Mouse (Mus musculus): Measurements from ENCODE around the gene Gm42906. TPM values are rescaled to one million over a fixed set of nuclear protein-coding genes. Genes with fewer than 3 reads are reported as not detected.

Gm42906 gene
- total and polyA plus RNA-seq, 3 experiments, result not detected

DNA sequence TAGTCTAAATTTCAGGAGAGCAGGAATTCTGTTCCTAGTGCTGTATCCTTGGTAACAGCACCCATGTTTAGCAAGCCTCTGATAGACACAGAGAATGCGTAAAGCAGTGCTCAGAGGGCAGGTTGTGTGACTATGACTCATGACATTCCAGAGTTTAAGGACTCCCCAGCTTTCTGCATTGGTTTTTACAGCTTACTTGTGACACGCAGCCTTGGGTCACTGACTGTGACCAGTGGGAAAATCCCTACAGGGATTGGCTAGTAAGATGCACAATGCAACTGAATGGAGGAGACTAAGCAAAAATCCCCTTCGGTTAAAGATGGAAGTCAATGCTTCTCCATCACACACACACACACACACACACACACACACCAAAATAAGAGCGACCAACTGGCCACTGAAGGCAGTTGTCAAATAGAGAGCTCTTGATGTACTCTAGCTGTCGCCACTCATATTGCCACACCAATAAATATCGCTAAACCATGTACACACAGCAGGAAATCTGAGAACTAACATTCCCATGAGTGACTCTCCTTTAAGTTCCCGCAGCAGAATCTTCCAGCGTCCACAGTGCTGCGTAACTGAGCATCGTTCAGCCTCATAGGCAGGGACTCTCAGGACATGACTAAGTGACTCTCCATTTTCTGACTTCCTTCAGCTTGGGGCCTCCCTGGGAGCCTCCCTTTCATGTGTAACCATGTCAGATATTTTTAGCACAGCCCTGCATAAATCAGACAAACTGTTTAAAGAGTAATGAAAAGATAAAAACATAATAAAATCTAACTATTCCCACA, 112.0 kb downstream of the Gm42906 start:
- in situ Hi-C loops (cut with MboI; ENCODE audit: low pct_ligation_motif_present, low pct_unique_long_range_greater_than_20kb, low sequenced_read_pairs), result no loop called here

DNA sequence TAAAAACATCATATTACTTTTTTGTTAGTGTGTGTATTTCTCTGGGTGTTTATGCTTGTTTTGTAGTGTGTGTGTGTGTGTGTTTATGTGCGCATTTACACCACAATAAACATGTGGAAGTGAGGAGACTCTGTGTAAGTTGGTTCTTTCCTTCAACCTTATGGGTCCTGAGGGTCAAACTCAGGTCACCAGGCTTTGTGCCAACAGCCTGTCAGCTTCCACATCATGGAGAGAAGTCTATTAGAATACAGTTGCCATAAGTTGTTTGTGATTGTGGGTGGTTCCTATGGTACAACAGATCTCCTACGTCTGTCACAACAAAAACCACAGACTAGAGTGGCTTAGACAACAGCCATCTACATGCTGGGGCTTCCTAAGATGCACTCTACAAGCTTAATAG, 127.7 kb downstream of the Gm42906 start:
- in situ Hi-C loops (cut with MboI; ENCODE audit: low pct_ligation_motif_present, low pct_unique_long_range_greater_than_20kb, low sequenced_read_pairs), result no loop called here
- dilution Hi-C loops (cut with MboI; ENCODE audit: extremely low pct_ligation_motif_present, extremely low pct_unique_long_range_greater_than_20kb, low sequenced_read_pairs), result no loop called here

More for the DNA sequence above, 112.0 kb downstream of the Gm42906 start:
- Histone ChIP-seq H3K27me3 (replicated peaks) (no peaks in the 10 kb centered on the region), H3K4me3 (replicated peaks in 1 of 3; ENCODE audit: low read depth in 2 of 3, low read length in 2 of 3, poor library complexity in 1 of 3) (no peak overlapping the region), H3K27ac (ENCODE audit: insufficient read depth, low read depth) (peak overlapping the region; percentile 76), H3K4me1 (ENCODE audit: control insufficient read depth in 1 of 2, insufficient read depth in 2 of 2) (peaks cover 4 to 26% of the 10 kb centered on the region in 2 experiments), H3K36me3 (replicated peaks in 1 of 2; ENCODE audit: control insufficient read depth in 1 of 2, insufficient read depth in 1 of 2, low read length in 1 of 2) (no peaks in the 10 kb centered on the region), H3K4me2 (ENCODE audit: insufficient read depth, low read depth, poor library complexity, severe bottlenecking) (peak overlapping the region; percentile 34), H3K79me2 (replicated peaks; ENCODE audit: control insufficient read depth, extremely low read depth, insufficient read depth, poor library complexity, severe bottlenecking) (no peaks in the 10 kb centered on the region), H3K9me3 (replicated peaks; ENCODE audit: low read length) (no peaks in the 10 kb centered on the region), H3K9ac (ENCODE audit: insufficient read depth, low read depth) (no peak overlapping the region)
- DNase-seq (ENCODE audit: extremely low read depth), result peak; percentile 74
- TF ChIP-seq MYC (IDR thresholded peaks at IDR 0.05; ENCODE audit: low read depth, low read length) (no peak), ELF1 (IDR thresholded peaks at IDR 0.05; ENCODE audit: low read depth, low read length) (peak; percentile 37; the same call in 1 of the 2 replicates), TCF12 (IDR thresholded peaks at IDR 0.05; ENCODE audit: low read depth, low read length) (peak; percentile 57; the same call in 1 of the 2 replicates), E2F4 (IDR thresholded peaks at IDR 0.05; ENCODE audit: insufficient replicate concordance, low read depth, low read length) (no peak), ZKSCAN1 (IDR thresholded peaks at IDR 0.05; ENCODE audit: borderline replicate concordance, low read depth, low read length) (no peak), ZMIZ1 (IDR thresholded peaks at IDR 0.05; ENCODE audit: low read depth, low read length) (0 out of 2 replicates have a peak, but pooled peaks have one; percentile 33), MEF2A (IDR thresholded peaks at IDR 0.05; ENCODE audit: borderline replicate concordance, low read depth, low read length) (peak; percentile 76), UBTF (IDR thresholded peaks at IDR 0.05; ENCODE audit: low read depth, low read length) (no peak), RCOR1 (conservative IDR thresholded peaks at IDR 0.05; ENCODE audit: low read depth, low read length) (peak; percentile 23; the same call in 1 of the 2 replicates), MXI1 (IDR thresholded peaks at IDR 0.05; ENCODE audit: low read depth, low read length) (peak; percentile 40; the same call in 1 of the 2 replicates), KAT2A (IDR thresholded peaks at IDR 0.05; ENCODE audit: insufficient replicate concordance, low read length) (no peak), USF1 (IDR thresholded peaks at IDR 0.05; ENCODE audit: low read depth, low read length) (no peak), MAX (IDR thresholded peaks at IDR 0.05; ENCODE audit: low read length) (peak; percentile 25), GABPA (IDR thresholded peaks at IDR 0.05; ENCODE audit: insufficient replicate concordance, low read depth, low read length) (no peak), ZC3H11A (IDR thresholded peaks at IDR 0.05; ENCODE audit: low read depth, low read length) (no peak), CTCF (conservative IDR thresholded peaks at IDR 0.05 in 1 of 2, IDR thresholded peaks at IDR 0.05 in 1 of 2; ENCODE audit: low read depth in 2 of 2, low read length in 2 of 2) (no peak), JUND (conservative IDR thresholded peaks at IDR 0.05; ENCODE audit: low read depth, low read length) (0 out of 2 replicates have a peak, but pooled peaks have one; percentile 30), MAFK (IDR thresholded peaks at IDR 0.05; ENCODE audit: insufficient replicate concordance, low read length) (peak; percentile 25; the same call in 1 of the 2 replicates), BHLHE40 (IDR thresholded peaks at IDR 0.05; ENCODE audit: low read depth, low read length) (peak; percentile 81), JUN (IDR thresholded peaks at IDR 0.05; ENCODE audit: insufficient read depth, low read depth, low read length) (peak; percentile 31), HCFC1 (IDR thresholded peaks at IDR 0.05; ENCODE audit: low read depth, low read length) (peak; percentile 32; the same call in 1 of the 2 replicates), SIN3A (IDR thresholded peaks at IDR 0.05; ENCODE audit: low read length) (peak; percentile 67; the same call in 1 of the 2 replicates), IRF4 (IDR thresholded peaks at IDR 0.05; ENCODE audit: low read depth, low read length) (peak; percentile 48), TBP (conservative IDR thresholded peaks at IDR 0.05; ENCODE audit: low read depth, low read length) (no peak), ETS1 (conservative IDR thresholded peaks at IDR 0.05; ENCODE audit: low read depth, low read length) (peak; percentile 84), EP300 (IDR thresholded peaks at IDR 0.05; ENCODE audit: low read length) (peak; percentile 59), NRF1 (IDR thresholded peaks at IDR 0.05; ENCODE audit: low read depth, low read length) (0 out of 2 replicates have a peak, but pooled peaks have one; percentile 29)
- dilution Hi-C loops (cut with MboI; ENCODE audit: extremely low pct_ligation_motif_present, extremely low pct_unique_long_range_greater_than_20kb, low sequenced_read_pairs), result no loop called here

More for the DNA sequence above, 127.7 kb downstream of the Gm42906 start:
- Histone ChIP-seq H3K27ac (ENCODE audit: insufficient read depth, low read depth) (no peak overlapping the region), H3K9me3 (replicated peaks; ENCODE audit: low read length) (peaks cover 4% of the 10 kb centered on the region), H3K4me2 (ENCODE audit: insufficient read depth, low read depth, poor library complexity, severe bottlenecking) (no peak overlapping the region), H3K9ac (ENCODE audit: insufficient read depth, low read depth) (no peak overlapping the region), H3K79me2 (replicated peaks; ENCODE audit: control insufficient read depth, extremely low read depth, insufficient read depth, poor library complexity, severe bottlenecking) (no peaks in the 10 kb centered on the region), H3K4me1 (ENCODE audit: control insufficient read depth in 1 of 2, insufficient read depth in 2 of 2) (peaks cover 0 to 3% of the 10 kb centered on the region in 2 experiments; a peak in 1 of 4 replicates), H3K4me3 (replicated peaks in 1 of 3; ENCODE audit: low read depth in 2 of 3, low read length in 2 of 3, poor library complexity in 1 of 3) (no peak overlapping the region), H3K27me3 (replicated peaks) (no peaks in the 10 kb centered on the region), H3K36me3 (replicated peaks in 1 of 2; ENCODE audit: control insufficient read depth in 1 of 2, insufficient read depth in 1 of 2, low read length in 1 of 2) (no peaks in the 10 kb centered on the region)
- no peak for TF ChIP-seq RAD21 (IDR thresholded peaks at IDR 0.05; ENCODE audit: low read depth, low read length)
- no peak for TF ChIP-seq ELF1 (IDR thresholded peaks at IDR 0.05; ENCODE audit: low read depth, low read length)
- no peak for TF ChIP-seq JUND (conservative IDR thresholded peaks at IDR 0.05; ENCODE audit: low read depth, low read length)
- no peak for TF ChIP-seq PAX5 (IDR thresholded peaks at IDR 0.05; ENCODE audit: low read length)
- no peak for TF ChIP-seq MEF2A (IDR thresholded peaks at IDR 0.05; ENCODE audit: borderline replicate concordance, low read depth, low read length)
- TF ChIP-seq NRF1 (IDR thresholded peaks at IDR 0.05; ENCODE audit: low read depth, low read length), result no peak
- TF ChIP-seq SMC3 (IDR thresholded peaks at IDR 0.05; ENCODE audit: low read depth, low read length), result no peak
- TF ChIP-seq MAX (IDR thresholded peaks at IDR 0.05; ENCODE audit: low read length), result no peak
- TF ChIP-seq CHD1 (IDR thresholded peaks at IDR 0.05; ENCODE audit: low read depth, low read length), result no peak
- TF ChIP-seq BHLHE40 (IDR thresholded peaks at IDR 0.05; ENCODE audit: low read depth, low read length), result no peak
- DNase-seq (ENCODE audit: extremely low read depth), result no peak
